Mouse (Mus musculus): ENCODE measurements around the gene Nelfcd.

Gene Nelfcd

GRCm38 (mm10) chr2:174437697-174437982 lies 22.0 kb downstream of the Nelfcd start:
- DNase-seq (ENCODE audit: low spot score): no peak

DNA sequence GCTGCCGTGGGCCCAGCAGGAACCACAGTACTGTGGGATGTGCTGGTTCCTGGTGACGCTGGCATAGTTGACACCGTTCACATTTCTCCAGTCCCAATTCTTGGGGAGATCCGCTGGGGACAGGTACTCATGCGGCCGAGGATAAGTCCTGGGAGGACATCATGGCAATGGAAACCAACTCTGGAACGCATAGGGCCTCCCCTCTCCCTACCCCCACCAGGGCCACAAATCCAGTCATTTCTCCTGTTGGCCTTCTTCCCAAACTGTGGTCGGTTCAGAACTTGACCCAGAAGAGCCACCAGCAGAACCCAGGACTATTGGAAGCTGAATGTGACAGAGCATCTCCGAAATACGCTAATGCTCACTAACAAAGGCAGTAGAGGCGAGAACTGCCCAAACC lies 22.6 kb downstream of the Nelfcd start:
- no peak for DNase-seq (ENCODE audit: low spot score)

DNA sequence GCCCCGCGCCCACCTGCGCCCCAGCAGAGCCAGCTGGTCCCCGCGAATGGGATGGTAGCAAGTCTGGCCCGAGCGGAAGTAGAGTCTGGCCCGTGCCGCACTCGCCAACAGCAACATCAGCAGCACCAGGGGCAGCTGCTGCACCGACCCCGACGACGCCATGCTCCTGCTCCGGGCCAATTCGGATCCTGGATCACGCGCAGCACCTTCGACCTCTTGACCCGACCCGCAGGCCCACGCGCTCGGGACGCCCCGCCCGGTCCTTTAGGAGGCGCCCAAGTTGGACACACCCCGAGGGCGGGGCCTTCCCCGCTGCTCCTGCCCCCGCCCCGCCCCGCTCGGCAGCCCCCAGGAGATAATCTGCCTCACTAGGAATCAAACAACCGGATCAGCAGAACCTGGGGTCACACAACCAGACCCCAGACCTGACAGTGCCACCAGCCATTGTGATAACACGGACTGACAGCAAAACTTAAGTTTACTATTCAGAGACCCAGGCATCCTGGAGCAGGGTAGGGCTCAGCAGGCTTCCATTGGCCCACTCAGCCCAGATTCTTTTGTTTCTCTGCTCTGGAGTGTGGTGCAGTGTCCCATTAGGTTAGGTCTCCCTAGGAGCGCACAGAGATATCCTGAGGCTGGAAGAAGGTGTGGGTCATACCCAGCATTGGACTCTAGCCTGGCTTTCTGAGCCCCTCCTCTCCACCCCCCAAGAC lies 23.3 kb downstream of the Nelfcd start, which contains the start of gene Ctsz:
Gene Ctsz (minus strand): TSS at position 303 of the 713 bp plus-strand sequence.
- peak; percentile 65 for DNase-seq (ENCODE audit: low spot score)

GRCm38 (mm10) chr2:174439450-174439838 lies 23.8 kb downstream of the Nelfcd start:
- DNase-seq (ENCODE audit: low spot score): no peak

- no peak for DNase-seq (ENCODE audit: low spot score)
Measured at GRCm38 (mm10) chr2:174439961-174440360, 24.4 kb downstream of the Nelfcd start.

DNA sequence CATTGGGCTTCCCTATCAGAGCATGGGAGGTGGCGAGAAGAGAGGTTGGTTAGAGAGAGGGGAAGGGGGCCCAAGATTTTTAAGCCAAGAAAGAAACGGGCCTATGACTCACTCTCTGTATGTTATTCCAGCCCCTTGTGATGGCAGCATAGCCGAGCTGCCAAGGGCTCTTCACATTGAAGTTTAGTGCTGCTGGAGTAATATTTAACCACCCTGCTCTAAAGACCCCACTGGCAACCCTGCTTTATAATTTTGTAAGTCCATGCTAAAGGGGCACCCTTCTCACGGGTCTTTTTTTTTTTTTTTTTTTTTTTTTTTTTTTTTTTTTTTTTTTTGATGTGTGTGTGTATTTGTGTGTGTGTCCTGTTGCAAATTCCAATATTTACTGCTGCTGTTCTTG lies 26.3 kb downstream of the Nelfcd start:
- DNase-seq (ENCODE audit: low spot score): no peak

- no peak for DNase-seq (ENCODE audit: low spot score)
Measured at GRCm38 (mm10) chr2:174442460-174442859, 26.9 kb downstream of the Nelfcd start.

GRCm38 (mm10) chr2:174443046-174443445 lies 27.4 kb downstream of the Nelfcd start:
- no peak for DNase-seq (ENCODE audit: low spot score)

DNA sequence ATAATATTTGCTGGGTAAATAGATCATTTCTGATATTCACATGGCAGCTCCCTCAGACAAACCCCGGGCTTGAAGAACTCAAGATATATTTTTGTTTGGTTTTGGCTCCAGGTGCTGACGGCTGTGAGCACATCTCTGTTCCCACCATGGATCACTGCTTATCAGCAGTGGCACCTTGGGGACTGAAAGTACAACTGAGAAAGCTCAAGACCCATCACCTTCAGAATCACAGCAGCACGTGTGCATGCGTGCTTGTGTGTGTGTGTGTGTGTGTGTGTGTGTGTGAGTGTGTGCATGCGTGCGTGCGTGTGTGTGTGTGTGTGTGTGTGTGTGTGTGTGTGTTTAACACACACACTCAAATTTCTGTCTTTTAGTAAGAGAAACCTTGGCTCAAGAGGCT lies 28.8 kb downstream of the Nelfcd start:
- no peak for DNase-seq (ENCODE audit: low spot score)

- DNase-seq (ENCODE audit: low spot score): no peak
Measured at GRCm38 (mm10) chr2:174445018-174445417, 29.4 kb downstream of the Nelfcd start.

GRCm38 (mm10) chr2:174446492-174446891 lies 30.9 kb downstream of the Nelfcd start:
- DNase-seq (ENCODE audit: low spot score): no peak

- DNase-seq (ENCODE audit: low spot score): no peak
Measured at GRCm38 (mm10) chr2:174446905-174447304, 31.3 kb downstream of the Nelfcd start.

DNA sequence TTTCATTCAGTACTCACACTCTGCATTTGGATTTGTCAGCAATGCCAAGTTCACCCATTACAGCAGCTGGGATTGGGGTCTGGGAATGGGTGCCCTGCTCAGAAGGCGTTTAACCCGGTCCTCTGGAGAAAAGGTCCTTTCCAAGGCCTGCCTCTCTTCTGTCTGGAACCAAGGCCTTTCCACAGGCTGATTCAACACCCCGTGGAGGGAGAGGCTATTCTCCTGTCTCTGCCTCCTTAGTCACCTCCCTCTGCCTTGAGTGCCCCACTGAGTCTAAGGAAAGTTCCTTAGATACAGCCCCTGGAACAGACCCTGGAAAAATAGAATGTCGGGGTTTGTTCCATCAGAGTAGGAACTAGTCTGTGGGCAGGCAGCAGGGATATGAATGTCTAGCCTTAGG lies 32.8 kb downstream of the Nelfcd start:
- DNase-seq (ENCODE audit: low spot score): no peak

DNA sequence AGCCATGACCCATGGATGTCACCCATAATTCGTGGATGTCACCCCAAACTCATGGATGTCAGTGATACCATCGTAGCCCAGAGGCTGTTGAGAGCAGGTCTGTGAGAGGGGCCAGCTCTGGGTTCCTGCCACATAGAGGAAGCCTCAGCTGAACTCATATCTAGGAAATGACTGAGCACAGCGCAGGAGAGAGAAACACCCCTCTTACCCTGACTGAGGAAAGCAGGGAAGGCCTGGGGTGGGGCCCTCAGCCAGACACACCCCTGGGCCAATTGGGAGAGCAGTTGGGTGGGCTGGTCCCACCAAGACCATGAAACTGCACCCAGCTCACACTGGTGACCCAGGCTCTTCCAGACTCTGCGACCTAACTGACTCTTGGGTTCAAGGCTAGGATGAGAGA lies 34.7 kb downstream of the Nelfcd start, which contains the start of gene Tubb1:
Gene Tubb1 (plus strand): TSS at position 343 of the 400 bp plus-strand sequence.
- DNase-seq (ENCODE audit: low spot score): no peak

DNA sequence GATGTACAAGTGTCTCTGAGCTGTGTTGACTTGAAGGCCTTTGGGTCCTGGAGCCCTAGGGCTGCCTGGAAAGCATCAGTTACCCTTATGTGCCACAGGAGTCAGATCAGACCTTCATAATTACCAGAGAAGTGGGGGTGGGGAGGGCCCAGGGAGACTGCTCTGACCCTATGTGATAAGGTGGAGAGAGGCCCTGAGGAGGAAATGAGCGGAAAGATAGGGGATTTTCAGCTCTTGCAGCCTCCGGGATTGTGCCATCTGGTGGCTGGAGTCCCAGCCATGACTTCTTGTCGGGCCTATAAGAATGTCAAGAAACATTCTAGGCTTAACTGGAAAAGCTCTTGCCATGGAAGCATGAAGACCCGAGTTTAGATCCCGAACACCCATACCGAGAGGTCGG lies 38.1 kb downstream of the Nelfcd start:
- DNase-seq (ENCODE audit: low spot score): no peak

DNA sequence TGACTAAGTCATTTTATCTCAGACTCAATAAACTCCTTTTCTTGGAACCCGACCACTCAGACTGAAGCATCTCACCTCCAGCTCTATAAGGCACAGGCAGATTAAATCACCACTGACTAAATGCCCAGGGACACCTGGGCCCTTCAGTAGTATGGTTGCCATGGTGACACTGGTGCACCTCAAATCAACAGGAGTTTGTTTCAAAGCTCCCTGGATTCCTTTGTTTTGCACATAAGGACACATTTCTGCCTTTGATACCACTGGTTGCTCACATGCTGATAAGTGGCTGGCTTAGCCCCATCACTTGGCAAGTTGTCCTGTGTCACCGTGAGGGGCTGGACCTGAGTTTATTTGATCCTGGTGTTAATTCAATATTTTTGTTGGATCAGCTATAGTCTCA lies 43.8 kb downstream of the Nelfcd start:
- no peak for DNase-seq (ENCODE audit: low spot score)

GRCm38 (mm10) chr2:174463370-174463769 lies 47.8 kb downstream of the Nelfcd start:
- DNase-seq (ENCODE audit: low spot score): no peak

- peak; percentile 97 for DNase-seq (ENCODE audit: low spot score)
Measured at GRCm38 (mm10) chr2:174463789-174464523, 48.4 kb downstream of the Nelfcd start, which contains the start of gene Atp5e. Gene Atp5e, minus strand, starts transcription at chr2:174464105.

GRCm38 (mm10) chr2:174470333-174470732 lies 54.7 kb downstream of the Nelfcd start:
- no peak for DNase-seq (ENCODE audit: low spot score)

DNA sequence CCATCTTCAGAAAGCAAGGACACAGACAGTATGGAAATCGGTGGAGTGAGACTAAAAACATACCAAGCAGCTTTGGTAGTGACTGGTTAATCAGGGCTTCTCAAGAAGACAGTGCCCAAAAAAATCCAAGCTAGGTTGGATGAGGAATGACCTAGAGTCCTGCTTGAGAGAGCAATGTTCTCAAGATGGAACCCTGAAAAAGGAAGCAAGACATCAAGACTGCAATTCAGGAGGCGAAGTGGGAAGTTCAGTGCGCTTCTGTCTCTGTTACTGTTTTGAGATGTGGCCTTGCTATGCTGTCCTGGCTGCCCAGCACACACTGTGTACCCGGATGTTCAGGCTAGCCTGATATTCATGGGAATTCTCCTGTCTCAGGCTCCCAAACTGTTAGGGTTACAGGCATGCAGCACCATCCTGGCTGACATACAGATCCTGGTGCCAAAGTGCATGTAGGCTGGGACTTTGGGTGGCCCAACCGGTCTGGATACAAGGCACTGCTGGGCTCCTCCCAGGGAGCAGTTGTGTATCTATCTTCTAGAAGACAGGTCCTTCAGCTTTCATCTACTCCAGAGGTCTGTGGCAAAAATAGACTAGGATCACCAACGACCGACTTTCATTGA lies 55.3 kb downstream of the Nelfcd start:
- DNase-seq (ENCODE audit: low spot score): no peak

DNA sequence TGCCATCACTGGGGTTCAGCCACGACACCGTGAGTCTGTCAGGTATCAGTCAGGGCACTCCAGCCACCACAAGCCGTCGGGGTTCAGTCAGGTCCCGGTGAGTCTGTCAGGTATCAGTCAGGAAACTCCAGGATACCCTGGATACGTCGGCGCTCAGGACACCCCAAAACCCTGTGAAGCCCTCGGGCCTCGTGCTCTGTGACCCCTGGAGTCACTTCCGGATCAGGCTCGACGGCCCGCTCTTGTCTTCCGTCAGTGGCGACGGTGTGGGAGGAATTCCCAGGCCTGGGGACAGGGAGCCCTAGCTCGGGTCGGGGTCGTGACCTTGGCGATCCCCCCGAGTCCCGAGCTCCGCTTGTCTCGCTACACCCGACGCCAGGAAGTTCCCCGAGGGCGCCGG lies 56.8 kb downstream of the Nelfcd start:
- no peak for DNase-seq (ENCODE audit: low spot score)

DNA sequence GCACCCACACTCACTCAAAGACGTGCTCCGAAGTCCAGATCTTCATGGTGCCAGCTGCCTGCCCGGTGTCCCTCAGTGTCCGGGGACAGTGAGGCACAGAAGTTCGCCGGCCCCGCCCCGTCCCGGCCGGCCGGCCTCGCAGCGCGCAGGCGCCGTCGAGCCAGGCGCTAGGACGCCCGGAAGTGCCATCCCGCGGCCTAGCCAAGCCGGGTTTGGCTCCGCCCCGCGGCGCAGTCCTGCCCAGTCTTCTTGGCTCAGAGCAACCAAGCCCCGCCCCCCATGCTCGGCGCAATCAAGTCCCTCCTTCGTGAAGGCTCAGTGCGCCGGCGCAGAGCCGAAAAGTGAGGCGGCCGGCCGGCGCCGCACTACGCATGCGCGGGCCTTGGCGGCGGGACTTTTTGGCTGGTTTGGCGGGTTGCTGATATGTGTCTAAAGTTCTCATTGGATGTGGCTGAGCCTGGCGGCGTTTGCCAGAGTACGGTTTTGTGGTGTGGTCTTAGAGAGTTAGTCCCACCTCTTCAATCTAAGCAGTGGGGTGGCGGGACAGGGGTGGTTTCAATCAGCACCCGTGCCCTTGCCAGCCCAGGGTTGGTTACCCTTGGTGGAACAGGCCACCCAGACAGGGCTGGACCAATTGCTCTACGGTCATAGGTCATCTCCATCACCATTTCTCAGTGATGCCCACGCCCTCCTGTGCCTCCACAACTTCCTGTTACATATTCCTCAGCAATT lies 57.4 kb downstream of the Nelfcd start, which contains the start of gene Prelid3b:
Gene Prelid3b (minus strand): TSS at position 264 of the 732 bp plus-strand sequence.
- DNase-seq (ENCODE audit: low spot score): peak; percentile 100
